Mouse (Mus musculus) erythroid progenitor cell, adult 5-6 weeks (primary cell): ENCODE measurements around the gene Gpkow. TPM values are rescaled to one million over a fixed set of nuclear protein-coding genes. Genes with fewer than 3 reads are reported as not detected.

ENCODE experiments used
- ATAC-seq: replicated peaks from 2 replicates; pipeline ENCODE4 v1.8.0; 2016; ENCODE audit warnings: moderate number of reproducible peaks, mild to moderate bottlenecking, moderate TSS enrichment, inconsistent platforms; ENCODE audit not compliant: poor library complexity, low FRiP score, severe bottlenecking
- total RNA-seq, 2 experiments: library from RNA; stranded (forward) in 1 of 2; stranded (reverse) in 1 of 2; fragments of 150-400 nt in 1 of 2; fragments of 186-747, 209-891 nt in 1 of 2; gene quantifications; 2 replicates each; pipeline versions ENCODE4 v1.2.3 to v1.2.4; 2015 to 2017; ENCODE audit warnings: low replicate concordance in 2 of 2

Gpkow gene
- total RNA-seq, 2 experiments from 2014 or later = 12.6 to 31.9 TPM

DNA sequence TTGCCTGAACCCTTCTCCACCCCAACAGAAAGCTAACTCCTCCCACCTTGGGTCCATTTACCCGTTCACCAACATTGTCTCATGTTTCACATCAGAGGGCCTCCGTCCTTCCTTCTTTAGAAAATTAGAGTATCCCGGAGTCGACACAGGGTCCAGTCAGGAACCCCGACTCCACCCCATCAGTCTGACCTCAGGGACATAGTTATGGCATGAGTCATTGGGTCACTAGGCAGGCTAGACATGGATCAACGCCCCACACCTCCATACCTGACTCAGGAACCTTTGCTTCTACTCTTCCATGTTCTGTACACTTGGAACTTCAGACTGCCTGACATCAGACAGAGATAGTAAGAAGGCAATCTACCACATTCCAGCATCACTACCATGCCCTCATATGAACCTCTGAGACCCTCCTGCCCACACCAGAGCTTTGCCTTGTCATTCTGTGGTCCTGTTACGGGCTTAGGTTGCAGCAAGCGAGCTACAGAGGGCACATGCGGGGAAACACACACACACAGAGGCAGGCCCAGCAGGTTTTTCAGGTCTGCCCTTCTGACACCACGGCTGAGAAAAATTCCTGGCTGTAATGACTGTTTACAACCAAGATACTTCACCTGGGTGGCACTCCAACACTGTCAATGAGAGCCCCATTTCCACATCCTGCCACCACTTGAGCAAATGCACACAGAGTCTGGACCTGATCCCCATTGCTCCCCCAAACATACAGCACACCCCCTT is 43.3 kb downstream of the Gpkow start:
- ATAC-seq = no peak

DNA sequence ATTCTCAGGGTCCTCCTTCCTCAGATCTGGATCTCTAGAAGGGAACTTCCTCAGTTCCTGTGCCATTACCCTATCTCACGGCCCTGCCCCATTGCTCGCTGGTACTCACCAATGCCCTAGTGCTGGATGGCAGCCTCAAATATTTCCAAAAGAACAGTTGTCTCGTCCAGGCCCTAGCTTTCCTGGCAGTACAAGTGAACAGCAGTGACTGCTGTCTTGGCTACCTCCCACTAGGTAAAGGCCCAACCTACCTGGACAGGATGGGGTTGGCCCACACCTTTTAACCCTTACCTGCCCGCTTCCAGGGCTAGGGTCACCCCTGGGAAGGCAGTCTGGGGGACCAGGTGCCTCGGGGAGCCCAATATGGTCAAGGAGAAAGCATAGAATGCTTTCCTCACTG is 44.2 kb downstream of the Gpkow start:
- ATAC-seq = 0 out of 2 replicates have a peak, but pooled peaks have one; percentile 14

DNA sequence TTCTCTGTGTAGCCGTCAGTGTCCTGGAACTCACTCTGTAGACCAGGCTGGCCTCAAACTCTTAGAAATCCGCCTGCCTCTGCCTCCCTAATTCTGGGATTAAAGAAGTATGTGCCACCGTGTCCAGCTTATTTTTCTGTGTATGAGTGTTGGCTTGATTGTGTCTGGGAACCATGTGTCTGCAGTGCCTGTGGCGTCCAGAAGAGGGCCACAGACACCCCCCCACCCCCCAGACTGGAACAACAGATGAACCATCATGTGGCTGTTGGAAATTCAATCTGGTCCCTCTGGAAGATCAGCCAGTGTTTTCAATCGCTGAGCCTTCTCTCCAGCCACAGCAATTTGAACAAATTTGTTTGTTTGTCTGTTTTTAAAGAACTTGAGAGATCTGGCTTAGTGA is 46.5 kb downstream of the Gpkow start:
- ATAC-seq = no peak

DNA sequence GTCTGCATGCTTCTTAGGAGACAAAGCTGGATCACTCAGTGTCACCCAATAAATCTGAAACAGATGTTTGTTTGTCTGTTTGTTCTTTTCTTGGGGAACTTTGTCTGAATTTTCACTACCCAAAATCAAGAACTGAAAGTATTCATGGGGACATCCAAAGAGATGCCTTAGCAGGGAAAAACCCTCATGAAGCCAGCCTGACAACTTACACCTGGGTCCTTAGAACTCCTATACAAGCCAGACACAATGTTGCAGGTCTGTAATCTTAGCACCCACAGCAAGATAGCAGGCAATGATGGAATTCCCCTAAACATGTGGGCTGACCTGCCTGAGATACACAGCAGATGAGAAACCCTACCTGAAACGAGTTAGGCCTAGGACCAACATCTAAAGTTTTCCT is 48.0 kb downstream of the Gpkow start:
- ATAC-seq = no peak

DNA sequence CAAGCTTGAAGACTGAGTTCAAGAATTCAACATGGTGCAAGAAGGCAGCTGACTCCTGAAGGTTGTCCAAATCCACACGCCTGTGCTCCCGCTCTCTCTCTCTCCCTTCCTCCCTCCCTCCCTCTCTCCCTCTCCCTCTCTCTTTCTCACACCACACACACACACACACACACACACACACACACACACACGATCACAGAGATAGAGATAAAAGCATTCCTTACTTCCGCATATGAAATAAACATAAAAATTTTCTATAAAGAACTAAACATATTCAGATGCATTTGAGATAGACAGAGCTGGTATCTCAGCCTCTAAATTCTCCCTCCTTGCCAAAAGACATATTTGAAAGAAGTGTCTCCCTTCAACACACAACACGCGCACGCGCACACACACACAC is 48.5 kb downstream of the Gpkow start:
- ATAC-seq = no peak

DNA sequence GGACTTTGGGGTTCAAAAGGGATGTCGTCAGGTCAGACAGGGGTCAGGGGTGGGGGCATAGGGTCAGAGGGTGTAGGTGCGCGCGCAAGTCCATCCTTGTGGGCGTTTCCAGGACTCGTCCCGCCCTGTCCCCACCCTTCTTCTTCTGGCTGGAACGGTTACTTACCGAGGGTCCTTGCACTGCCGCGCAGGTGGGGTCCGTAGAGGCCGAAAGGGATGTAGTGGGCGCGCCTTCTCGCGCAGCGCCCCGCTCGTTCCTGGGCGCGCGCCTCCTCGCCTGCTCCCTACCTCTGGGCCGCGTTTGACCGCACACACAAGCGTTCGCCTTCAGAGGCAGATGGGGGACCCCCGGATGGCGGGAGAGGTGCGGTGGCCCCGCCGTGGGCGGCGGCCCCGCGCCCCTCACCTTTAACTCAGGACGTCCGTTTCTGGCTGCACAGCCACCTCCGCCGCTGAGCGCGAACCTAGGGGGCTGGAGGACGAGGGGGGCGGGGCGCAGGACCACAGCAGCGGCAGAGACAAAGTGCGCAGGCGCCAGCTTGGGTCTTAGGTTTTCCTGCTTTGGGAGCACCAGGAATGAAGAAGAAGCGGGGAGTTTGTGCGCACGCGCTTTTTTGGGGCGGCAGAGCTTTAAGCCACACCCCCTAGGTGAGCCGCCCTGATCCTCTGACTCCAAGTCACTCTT is 53.6 kb downstream of the Gpkow start, which contains the start of gene Ccdc120:
Gene Ccdc120, minus strand, starts transcription at position 474 of the 685 bp plus-strand sequence.
- 0 out of 2 replicates have a peak, but pooled peaks have one; percentile 19 for ATAC-seq

DNA sequence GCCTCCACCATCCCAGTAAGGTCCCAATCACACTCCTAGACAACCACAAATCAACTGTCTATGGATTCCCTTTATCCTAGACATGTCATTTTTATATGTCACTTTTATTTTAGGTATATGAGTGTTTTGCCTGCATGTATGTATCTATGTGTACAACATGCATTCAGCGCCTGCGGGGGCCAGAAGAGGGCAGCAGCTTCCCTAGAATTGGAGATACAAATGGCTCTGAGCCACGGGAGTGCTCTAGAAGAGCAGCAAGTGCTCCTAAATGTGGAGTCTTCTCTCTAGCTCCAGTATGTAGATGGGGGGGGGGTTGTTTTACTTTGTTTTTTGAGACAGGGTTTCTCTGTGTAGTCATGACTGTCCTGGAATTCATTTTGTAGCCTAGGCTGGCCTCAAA is 56.7 kb downstream of the Gpkow start:
- peak; percentile 80; the same call in 1 of the 2 replicates for ATAC-seq

Other genes starting within 250 kb of the Gpkow start
- gene Foxp3, start 123.5 kb upstream of the Gpkow start, total RNA-seq (2015; ENCODE audit: low replicate concordance) = 2.2 and 3.8 TPM in 2 replicates
- not detected in 2 replicates for gene Foxp3, start 123.5 kb upstream of the Gpkow start, total RNA-seq (2017; ENCODE audit: low replicate concordance)
- gene Ppp1r3f, start 122.8 kb upstream of the Gpkow start, total RNA-seq (2015; ENCODE audit: low replicate concordance) = 10.1 TPM in 1 of 2 replicates, not detected in the other
- 0.26 TPM in 1 of 2 replicates, not detected in the other for gene Ppp1r3f, start 122.8 kb upstream of the Gpkow start, total RNA-seq (2017; ENCODE audit: low replicate concordance)
- gene Ccdc22, start 91.6 kb upstream of the Gpkow start, total RNA-seq (2015; ENCODE audit: low replicate concordance) = 8.6 and 9.2 TPM in 2 replicates
- 12.0 and 17.3 TPM in 2 replicates for gene Ccdc22, start 91.6 kb upstream of the Gpkow start, total RNA-seq (2017; ENCODE audit: low replicate concordance)
- gene Cacna1f, start 90.0 kb upstream of the Gpkow start, total RNA-seq (2015; ENCODE audit: low replicate concordance) = not detected in 2 replicates
- not detected in 2 replicates for gene Cacna1f, start 90.0 kb upstream of the Gpkow start, total RNA-seq (2017; ENCODE audit: low replicate concordance)
- not detected in 2 replicates for gene Syp, start 58.7 kb upstream of the Gpkow start, total RNA-seq (2015; ENCODE audit: low replicate concordance)
- 0.51 TPM in 1 of 2 replicates, not detected in the other for gene Syp, start 58.7 kb upstream of the Gpkow start, total RNA-seq (2017; ENCODE audit: low replicate concordance)
- gene Prickle3, start 39.9 kb upstream of the Gpkow start, total RNA-seq (2015; ENCODE audit: low replicate concordance) = 0.72 and 1.3 TPM in 2 replicates
- 0.23 and 0.90 TPM in 2 replicates for gene Prickle3, start 39.9 kb upstream of the Gpkow start, total RNA-seq (2017; ENCODE audit: low replicate concordance)
- gene Plp2, start 25.7 kb upstream of the Gpkow start, total RNA-seq (2015; ENCODE audit: low replicate concordance) = 64.6 and 96.2 TPM in 2 replicates
- gene Plp2, start 25.7 kb upstream of the Gpkow start, total RNA-seq (2017; ENCODE audit: low replicate concordance) = 9.6 and 18.7 TPM in 2 replicates
- gene Magix, start 15.9 kb upstream of the Gpkow start, total RNA-seq (2015; ENCODE audit: low replicate concordance) = not detected in 2 replicates
- not detected in 2 replicates for gene Magix, start 15.9 kb upstream of the Gpkow start, total RNA-seq (2017; ENCODE audit: low replicate concordance)
- 42.2 and 59.5 TPM in 2 replicates for gene Wdr45, start 17.2 kb downstream of the Gpkow start, total RNA-seq (2015; ENCODE audit: low replicate concordance)
- gene Wdr45, start 17.2 kb downstream of the Gpkow start, total RNA-seq (2017; ENCODE audit: low replicate concordance) = 36.0 and 46.8 TPM in 2 replicates
- gene Gm45208, start 25.1 kb downstream of the Gpkow start, total RNA-seq (2015; ENCODE audit: low replicate concordance) = not detected in 2 replicates
- gene Gm45208, start 25.1 kb downstream of the Gpkow start, total RNA-seq (2017; ENCODE audit: low replicate concordance) = not detected in 2 replicates
- gene Praf2, start 31.3 kb downstream of the Gpkow start, total RNA-seq (2015; ENCODE audit: low replicate concordance) = 1.3 and 2.5 TPM in 2 replicates
- gene Praf2, start 31.3 kb downstream of the Gpkow start, total RNA-seq (2017; ENCODE audit: low replicate concordance) = 2.1 TPM in 1 of 2 replicates, not detected in the other
- not detected in 2 replicates for gene Ccdc120, start 53.8 kb downstream of the Gpkow start, total RNA-seq (2015; ENCODE audit: low replicate concordance)
- not detected in 2 replicates for gene Ccdc120, start 53.8 kb downstream of the Gpkow start, total RNA-seq (2017; ENCODE audit: low replicate concordance)
- 18.9 and 23.4 TPM in 2 replicates for gene Tfe3, start 65.4 kb downstream of the Gpkow start, total RNA-seq (2015; ENCODE audit: low replicate concordance)
- 21.5 and 22.7 TPM in 2 replicates for gene Tfe3, start 65.4 kb downstream of the Gpkow start, total RNA-seq (2017; ENCODE audit: low replicate concordance)
- gene Gripap1, start 92.6 kb downstream of the Gpkow start, total RNA-seq (2015; ENCODE audit: low replicate concordance) = 91.0 and 94.4 TPM in 2 replicates
- gene Gripap1, start 92.6 kb downstream of the Gpkow start, total RNA-seq (2017; ENCODE audit: low replicate concordance) = 87.0 and 176 TPM in 2 replicates
- 0.84 and 1.8 TPM in 2 replicates for gene Kcnd1, start 125.2 kb downstream of the Gpkow start, total RNA-seq (2015; ENCODE audit: low replicate concordance)
- gene Kcnd1, start 125.2 kb downstream of the Gpkow start, total RNA-seq (2017; ENCODE audit: low replicate concordance) = 0.68 and 3.6 TPM in 2 replicates
- 327 and 376 TPM in 2 replicates for gene Otud5, start 144.2 kb downstream of the Gpkow start, total RNA-seq (2015; ENCODE audit: low replicate concordance)
- 471 and 476 TPM in 2 replicates for gene Otud5, start 144.2 kb downstream of the Gpkow start, total RNA-seq (2017; ENCODE audit: low replicate concordance)
- gene Pim2, start 181.1 kb downstream of the Gpkow start, total RNA-seq (2015; ENCODE audit: low replicate concordance) = 37.1 and 59.1 TPM in 2 replicates
- 16.0 and 22.5 TPM in 2 replicates for gene Pim2, start 181.1 kb downstream of the Gpkow start, total RNA-seq (2017; ENCODE audit: low replicate concordance)
- 5.0 TPM in 1 of 2 replicates, not detected in the other for gene Slc35a2, start 186.9 kb downstream of the Gpkow start, total RNA-seq (2015; ENCODE audit: low replicate concordance)
- 1.4 and 9.8 TPM in 2 replicates for gene Slc35a2, start 186.9 kb downstream of the Gpkow start, total RNA-seq (2017; ENCODE audit: low replicate concordance)
- gene Pqbp1, start 202.1 kb downstream of the Gpkow start, total RNA-seq (2015; ENCODE audit: low replicate concordance) = 23.1 and 24.9 TPM in 2 replicates
- gene Pqbp1, start 202.1 kb downstream of the Gpkow start, total RNA-seq (2017; ENCODE audit: low replicate concordance) = 33.5 and 85.4 TPM in 2 replicates
- 53.2 and 63.4 TPM in 2 replicates for gene Timm17b, start 202.2 kb downstream of the Gpkow start, total RNA-seq (2015; ENCODE audit: low replicate concordance)
- gene Timm17b, start 202.2 kb downstream of the Gpkow start, total RNA-seq (2017; ENCODE audit: low replicate concordance) = 10.7 and 20.7 TPM in 2 replicates
- gene Gm10491, start 210.7 kb downstream of the Gpkow start, total RNA-seq (2015; ENCODE audit: low replicate concordance) = not detected in 2 replicates
- not detected in 2 replicates for gene Gm10491, start 210.7 kb downstream of the Gpkow start, total RNA-seq (2017; ENCODE audit: low replicate concordance)
- gene Gm10490, start 212.4 kb downstream of the Gpkow start, total RNA-seq (2015; ENCODE audit: low replicate concordance) = not detected in 2 replicates
- gene Gm10490, start 212.4 kb downstream of the Gpkow start, total RNA-seq (2017; ENCODE audit: low replicate concordance) = not detected in 2 replicates
- not detected in 2 replicates for gene Pcsk1n, start 222.7 kb downstream of the Gpkow start, total RNA-seq (2015; ENCODE audit: low replicate concordance)
- gene Pcsk1n, start 222.7 kb downstream of the Gpkow start, total RNA-seq (2017; ENCODE audit: low replicate concordance) = not detected in 2 replicates
- not detected in 2 replicates for gene Eras, start 231.5 kb downstream of the Gpkow start, total RNA-seq (2015; ENCODE audit: low replicate concordance)
- gene Eras, start 231.5 kb downstream of the Gpkow start, total RNA-seq (2017; ENCODE audit: low replicate concordance) = not detected in 2 replicates